Mouse (Mus musculus): ENCODE measurements around the gene Ces2g.

- no peak for TF ChIP-seq CTCF (IDR thresholded peaks at IDR 0.05; ENCODE audit: low read depth, low read length)
- no peak for TF ChIP-seq POLR2A (IDR thresholded peaks at IDR 0.05; ENCODE audit: extremely low read depth, insufficient read depth, low read length)
Observed at GRCm38 (mm10) chr8:104998191-104998590, 36.7 kb downstream of the Ces2g start.

Data from liver, adult 2 months (tissue).